Comparison of ENCODE assay signal across 7 mouse cellular contexts in the genomic region with DNA sequence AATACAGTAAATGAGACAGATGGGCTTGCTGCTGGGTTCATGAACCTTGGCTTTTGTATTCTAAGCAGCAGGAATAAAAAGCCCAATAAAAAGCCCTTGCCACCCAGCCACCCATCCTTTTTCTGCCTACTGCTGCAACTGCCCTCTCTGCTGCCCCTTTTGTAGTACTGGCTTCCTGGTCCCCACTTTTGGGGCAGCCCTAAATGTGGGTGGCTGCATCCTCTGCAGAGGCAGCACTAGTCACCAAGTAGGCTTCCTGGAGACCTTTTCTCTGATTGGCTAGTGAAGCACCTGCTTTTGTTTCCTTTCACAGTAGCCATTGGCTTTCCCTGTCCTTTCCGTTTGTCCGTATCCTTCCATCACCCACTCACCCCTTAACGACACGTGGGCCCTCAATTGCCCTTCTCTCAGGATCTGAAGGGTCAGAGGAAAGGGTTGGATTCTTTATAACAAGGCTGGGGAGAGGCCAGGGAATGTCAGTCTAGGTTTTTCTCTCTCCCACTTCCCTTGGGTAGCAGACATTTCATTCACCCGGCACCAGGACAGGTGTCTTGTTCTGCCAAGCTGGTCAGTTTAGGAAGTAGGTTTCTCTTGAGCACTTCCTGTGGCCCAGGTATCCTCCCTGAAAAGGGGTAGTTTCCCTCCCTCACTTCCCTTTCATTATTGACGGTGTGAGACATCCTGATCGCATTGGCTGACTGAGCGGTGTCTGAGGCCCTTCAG. TPM values are rescaled to one million over a fixed set of nuclear protein-coding genes. Genes with fewer than 3 reads are reported as not detected.
DNase-seq lines count a peak whose midpoint lies in the region; ATAC-seq and TF ChIP-seq lines count a peak whose summit lies in the region.

No protein-coding gene starts in this region.

- H3K4me2 ChIP-seq in lung, embryonic 14.5 days = peak overlapping the region; percentile 97

- no peak overlapping the region for H3K9ac ChIP-seq in lung, embryonic 14.5 days

- H3K27ac ChIP-seq in lung, embryonic 14.5 days (ENCODE audit: low read depth) = peak overlapping the region; percentile 98
- H3K27ac ChIP-seq in midbrain, embryonic 10.5 days (replicated peaks) = peak overlapping the region; percentile 83

- ATAC-seq in lung, embryonic 14.5 days (ENCODE audit: insufficient read depth) = no peak

- no peak for DNase-seq in lung, embryonic 14.5 days
- DNase-seq in lung, postnatal 36 days = no peak
- peak; percentile 76 for DNase-seq in brain, adult 2 months (ENCODE audit: low read depth, low spot score)
- peak; percentile 26 for DNase-seq in heart, postnatal 4 days
- DNase-seq in midbrain, embryonic 10.5 days (ENCODE audit: low spot score) = no peak
- DNase-seq in retina, embryonic 14.5 days (ENCODE audit: low spot score) = no peak
- DNase-seq in lung, adult 18-20 months = no peak

- 19% methylated on average over 8 of the region's 8 CpGs for WGBS in lung, embryonic 14.5 days
- 22% methylated on average over 8 of the region's 8 CpGs for WGBS in midbrain, embryonic 10.5 days

- peaks cover 32% of the 10 kb centered on the region for H3K4me1 ChIP-seq in lung, embryonic 14.5 days (ENCODE audit: insufficient read depth)
- H3K4me1 ChIP-seq in midbrain, embryonic 10.5 days = peaks cover 70% of the 10 kb centered on the region

- H3K4me3 ChIP-seq in lung, embryonic 14.5 days (ENCODE audit: low read depth, low read length) = peak overlapping the region; percentile 55
- H3K4me3 ChIP-seq in midbrain, embryonic 10.5 days = peak overlapping the region; percentile 65

- H3K9me3 ChIP-seq in lung, embryonic 14.5 days (ENCODE audit: low read depth, low read length) = no peaks in the 10 kb centered on the region
- no peaks in the 10 kb centered on the region for H3K9me3 ChIP-seq in midbrain, embryonic 10.5 days (replicated peaks)

- H3K27me3 ChIP-seq in lung, embryonic 14.5 days (ENCODE audit: insufficient read depth, low read length) = no peaks in the 10 kb centered on the region
- H3K27me3 ChIP-seq in midbrain, embryonic 10.5 days (ENCODE audit: low read depth, poor library complexity, severe bottlenecking) = peaks cover 4% of the 10 kb centered on the region; the same call in 1 of the 2 replicates

- TF ChIP-seq CTCF in lung, embryonic 14.5 days (IDR thresholded peaks at IDR 0.05; ENCODE audit: low read depth) = no peak

- H3K36me3 ChIP-seq in lung, embryonic 14.5 days (ENCODE audit: insufficient read depth) = peaks cover 29% of the 10 kb centered on the region
- peaks cover 26% of the 10 kb centered on the region for H3K36me3 ChIP-seq in midbrain, embryonic 10.5 days

RNA-seq across cellular contexts. Expression of a gene that starts 3.2 kb away (rescaled TPM):
- 15.4 and 23.7 TPM in 2 replicates for polyA plus RNA-seq in lung, embryonic 14.5 days (2014; fragmentation: Nextera tagmentation; extraction: Ambion mirVana)
- total RNA-seq in heart, postnatal 4 days (2021) = 10 to 100 TPM; 42.6 to 55.6 TPM
- 6.8 and 7.6 TPM in 2 replicates for polyA plus RNA-seq in midbrain, embryonic 10.5 days (2016; fragmentation: Nextera tagmentation; extraction: Ambion mirVana)

RNA-seq across cellular contexts. Expression of a gene that starts 9.9 kb away (rescaled TPM):
- polyA plus RNA-seq in lung, embryonic 14.5 days (2014; fragmentation: Nextera tagmentation; extraction: Ambion mirVana) = 64.0 and 64.2 TPM in 2 replicates
- 10 to 100 TPM; 80.2 to 84.6 TPM for total RNA-seq in heart, postnatal 4 days (2021)
- 63.1 and 90.1 TPM in 2 replicates for polyA plus RNA-seq in midbrain, embryonic 10.5 days (2016; fragmentation: Nextera tagmentation; extraction: Ambion mirVana)

RNA-seq across cellular contexts. Expression of a gene that starts 22.0 kb away (rescaled TPM):
- 0.57 and 0.68 TPM in 2 replicates for polyA plus RNA-seq in lung, embryonic 14.5 days (2014; fragmentation: Nextera tagmentation; extraction: Ambion mirVana)
- total RNA-seq in heart, postnatal 4 days (2021) = under 1 TPM; 0.23 to 0.29 TPM
- polyA plus RNA-seq in midbrain, embryonic 10.5 days (2016; fragmentation: Nextera tagmentation; extraction: Ambion mirVana) = 0.07 and 0.09 TPM in 2 replicates

RNA-seq across cellular contexts. Expression of a gene that starts 24.2 kb away (rescaled TPM):
- polyA plus RNA-seq in lung, embryonic 14.5 days (2014; fragmentation: Nextera tagmentation; extraction: Ambion mirVana) = 0.19 and 0.41 TPM in 2 replicates
- under 1 TPM; 0.29 to 0.65 TPM for total RNA-seq in heart, postnatal 4 days (2021)
- 0.07 and 0.14 TPM in 2 replicates for polyA plus RNA-seq in midbrain, embryonic 10.5 days (2016; fragmentation: Nextera tagmentation; extraction: Ambion mirVana)

RNA-seq across cellular contexts. Expression of a gene that starts 27.5 kb away (rescaled TPM):
- 0.09 and 0.17 TPM in 2 replicates for polyA plus RNA-seq in lung, embryonic 14.5 days (2014; fragmentation: Nextera tagmentation; extraction: Ambion mirVana)
- under 1 TPM in 1 of 2 experiments, not detected in 1; 0.45 TPM for total RNA-seq in heart, postnatal 4 days (2021)
- polyA plus RNA-seq in midbrain, embryonic 10.5 days (2016; fragmentation: Nextera tagmentation; extraction: Ambion mirVana) = 0.17 and 0.25 TPM in 2 replicates

Comparison
In these comparisons a context has a peak if more than half of its experiments do, and no peak if none do; other contexts are left out.
1. DNase-seq: peak in brain, adult 2 months (single experiment) and heart, postnatal 4 days (single experiment); none in lung, embryonic 14.5 days (single experiment), lung, postnatal 36 days (single experiment), midbrain, embryonic 10.5 days (single experiment), retina, embryonic 14.5 days (single experiment) and lung, adult 18-20 months (0 of 2).